Mouse (Mus musculus): ENCODE data around the gene Atp13a2. TPM values are rescaled to one million over a fixed set of nuclear protein-coding genes. Genes with fewer than 3 reads are reported as not detected.

The Atp13a2 gene
- total and polyA plus RNA-seq, 2 experiments from 2014 or later: 18.8 to 45.8 TPM

GRCm38 (mm10) chr4:140950574-140950973 lies 36.1 kb upstream of the Atp13a2 start:
- no peak overlapping the region for H3K4me2 ChIP-seq (ENCODE audit: low read depth, low read length)
- no peak overlapping the region for H3K9ac ChIP-seq (replicated peaks; ENCODE audit: low read depth, low read length)
- ATAC-seq (ENCODE audit: insufficient read depth, low read depth) (no peak), DNase-seq (ENCODE audit: low spot score) (no peak)
- H3K27ac ChIP-seq (ENCODE audit: low read depth): no peak overlapping the region
- H3K9me3 ChIP-seq (replicated peaks; ENCODE audit: control insufficient read depth, low read length): no peaks in the 10 kb centered on the region
- no peaks in the 10 kb centered on the region for H3K36me3 ChIP-seq (replicated peaks; ENCODE audit: control insufficient read depth, insufficient read depth, low read length)
- no peaks in the 10 kb centered on the region for H3K4me1 ChIP-seq (ENCODE audit: control insufficient read depth, insufficient read depth)
- TF ChIP-seq CTCF (IDR thresholded peaks at IDR 0.05; ENCODE audit: low read depth): no peak
- no peak for TF ChIP-seq EP300 (IDR thresholded peaks at IDR 0.05; ENCODE audit: low read depth)
- WGBS: 25% methylated on average over 3 of the region's 3 CpGs
- H3K4me3 ChIP-seq (ENCODE audit: low read depth, low read length): no peak overlapping the region
- H3K27me3 ChIP-seq (ENCODE audit: control insufficient read depth, insufficient read depth, low read length): no peaks in the 10 kb centered on the region

DNA sequence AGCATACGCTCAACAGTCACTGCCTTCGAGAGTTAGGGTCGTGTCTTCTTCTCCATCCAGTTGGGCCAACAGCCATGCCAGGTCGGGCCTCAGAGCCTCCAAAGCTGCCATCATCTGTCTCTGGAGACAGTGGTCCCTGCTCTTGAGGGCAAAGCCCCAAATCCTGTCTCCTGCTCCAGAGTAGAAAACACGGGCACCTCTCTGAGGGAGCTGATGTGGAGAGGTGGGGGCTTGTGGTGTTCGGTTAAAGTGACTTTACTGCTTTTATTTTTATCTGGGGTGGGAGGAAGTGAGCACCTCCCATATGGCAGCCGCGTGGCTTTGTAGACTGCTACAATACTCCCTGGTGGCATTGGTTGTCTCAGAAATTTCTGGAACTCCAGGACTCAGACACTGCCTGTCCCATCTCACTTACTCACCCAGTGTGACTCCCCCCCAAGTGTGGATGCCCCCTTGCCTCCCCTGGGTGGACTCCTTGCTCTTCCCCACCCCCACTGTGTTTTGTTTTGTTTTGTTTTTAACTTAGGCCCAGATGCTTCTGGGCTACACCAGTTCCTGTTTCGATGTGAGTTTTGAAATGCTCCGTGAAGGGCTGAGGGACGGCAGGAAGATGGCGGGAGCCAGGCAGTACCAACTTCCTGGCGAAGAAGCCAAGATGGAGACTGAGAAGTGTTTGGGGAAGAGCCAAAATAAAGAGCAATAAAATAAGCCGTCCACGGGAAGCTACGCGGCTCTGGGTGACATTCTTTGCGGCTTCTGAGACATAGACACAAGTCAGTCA lies 34.6 kb upstream of the Atp13a2 start:
- no peaks in the 10 kb centered on the region for H3K36me3 ChIP-seq (replicated peaks; ENCODE audit: control insufficient read depth, insufficient read depth, low read length)
- H3K4me3 ChIP-seq (ENCODE audit: low read depth, low read length): no peak overlapping the region
- TF ChIP-seq CTCF (IDR thresholded peaks at IDR 0.05; ENCODE audit: low read depth): no peak
- TF ChIP-seq EP300 (IDR thresholded peaks at IDR 0.05; ENCODE audit: low read depth): no peak
- no peak overlapping the region for H3K9ac ChIP-seq (replicated peaks; ENCODE audit: low read depth, low read length)
- no peak overlapping the region for H3K4me2 ChIP-seq (ENCODE audit: low read depth, low read length)
- H3K27ac ChIP-seq (ENCODE audit: low read depth): peak overlapping the region; percentile 7; the same call in 1 of the 2 replicates
- H3K4me1 ChIP-seq (ENCODE audit: control insufficient read depth, insufficient read depth): no peaks in the 10 kb centered on the region
- no peaks in the 10 kb centered on the region for H3K9me3 ChIP-seq (replicated peaks; ENCODE audit: control insufficient read depth, low read length)
- WGBS: 68% methylated on average over 18 of the region's 18 CpGs
- no peaks in the 10 kb centered on the region for H3K27me3 ChIP-seq (ENCODE audit: control insufficient read depth, insufficient read depth, low read length)
- DNase-seq (ENCODE audit: low spot score): no peak
- ATAC-seq (ENCODE audit: insufficient read depth, low read depth): no peak

- TF ChIP-seq CTCF (IDR thresholded peaks at IDR 0.05; ENCODE audit: low read depth) (no peak), EP300 (IDR thresholded peaks at IDR 0.05; ENCODE audit: low read depth) (no peak)
- Histone ChIP-seq H3K36me3 (replicated peaks; ENCODE audit: control insufficient read depth, insufficient read depth, low read length) (no peaks in the 10 kb centered on the region), H3K27me3 (ENCODE audit: control insufficient read depth, insufficient read depth, low read length) (no peaks in the 10 kb centered on the region), H3K4me3 (ENCODE audit: low read depth, low read length) (peak overlapping the region; percentile 49), H3K4me1 (ENCODE audit: control insufficient read depth, insufficient read depth) (peaks cover 4% of the 10 kb centered on the region; the same call in 1 of the 2 replicates), H3K27ac (ENCODE audit: low read depth) (peak overlapping the region; percentile 27; the same call in 1 of the 2 replicates), H3K4me2 (ENCODE audit: low read depth, low read length) (peak overlapping the region; percentile 72), H3K9ac (replicated peaks; ENCODE audit: low read depth, low read length) (peak overlapping the region; percentile 49), H3K9me3 (replicated peaks; ENCODE audit: control insufficient read depth, low read length) (no peaks in the 10 kb centered on the region)
- 17% methylated on average over 17 of the region's 17 CpGs for WGBS
- DNase-seq (ENCODE audit: low spot score) (no peak), ATAC-seq (ENCODE audit: insufficient read depth, low read depth) (no peak)
These were observed 29.5 kb upstream of the Atp13a2 start for GRCm38 (mm10) chr4:140957131-140957702.

- Histone ChIP-seq H3K36me3 (replicated peaks; ENCODE audit: control insufficient read depth, insufficient read depth, low read length) (no peaks in the 10 kb centered on the region), H3K9ac (replicated peaks; ENCODE audit: low read depth, low read length) (peak overlapping the region; percentile 49), H3K4me1 (ENCODE audit: control insufficient read depth, insufficient read depth) (peaks cover 9% of the 10 kb centered on the region; the same call in 1 of the 2 replicates), H3K4me2 (ENCODE audit: low read depth, low read length) (peak overlapping the region; percentile 72), H3K4me3 (ENCODE audit: low read depth, low read length) (peak overlapping the region; percentile 49), H3K27ac (ENCODE audit: low read depth) (peak overlapping the region; percentile 27; the same call in 1 of the 2 replicates), H3K27me3 (ENCODE audit: control insufficient read depth, insufficient read depth, low read length) (no peaks in the 10 kb centered on the region), H3K9me3 (replicated peaks; ENCODE audit: control insufficient read depth, low read length) (no peaks in the 10 kb centered on the region)
- DNase-seq (ENCODE audit: low spot score): peak; percentile 79
- 3% methylated on average over 13 of the region's 13 CpGs for WGBS
- ATAC-seq (ENCODE audit: insufficient read depth, low read depth): peak; percentile 22; the same call in 1 of the 2 replicates
- TF ChIP-seq CTCF (IDR thresholded peaks at IDR 0.05; ENCODE audit: low read depth) (peak; percentile 93), EP300 (IDR thresholded peaks at IDR 0.05; ENCODE audit: low read depth) (no peak)
These were observed 28.9 kb upstream of the Atp13a2 start for GRCm38 (mm10) chr4:140957725-140958124.

DNA sequence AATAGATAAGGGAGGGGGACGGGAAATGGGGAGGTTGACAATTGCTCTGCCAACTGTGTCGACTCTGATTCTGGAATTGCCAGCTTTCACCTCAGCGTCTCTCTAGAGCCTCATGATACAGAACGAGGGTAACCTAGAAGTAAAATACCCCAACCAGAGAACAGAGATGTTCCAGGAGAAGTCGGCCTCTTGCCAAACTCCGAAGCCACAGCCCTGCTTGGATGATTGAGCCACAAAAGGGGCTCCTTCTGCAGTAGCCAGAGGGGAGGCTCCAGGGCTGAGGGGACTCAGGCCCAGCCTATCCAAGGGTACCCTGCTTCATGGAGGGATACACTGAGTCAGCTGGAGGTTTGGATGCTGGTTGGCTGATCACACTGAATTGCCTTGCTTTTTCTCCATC lies 28.4 kb upstream of the Atp13a2 start:
- Histone ChIP-seq H3K9me3 (replicated peaks; ENCODE audit: control insufficient read depth, low read length) (no peaks in the 10 kb centered on the region), H3K27me3 (ENCODE audit: control insufficient read depth, insufficient read depth, low read length) (no peaks in the 10 kb centered on the region), H3K4me3 (ENCODE audit: low read depth, low read length) (no peak overlapping the region), H3K36me3 (replicated peaks; ENCODE audit: control insufficient read depth, insufficient read depth, low read length) (no peaks in the 10 kb centered on the region), H3K9ac (replicated peaks; ENCODE audit: low read depth, low read length) (no peak overlapping the region), H3K27ac (ENCODE audit: low read depth) (no peak overlapping the region), H3K4me1 (ENCODE audit: control insufficient read depth, insufficient read depth) (peaks cover 12% of the 10 kb centered on the region; the same call in 1 of the 2 replicates), H3K4me2 (ENCODE audit: low read depth, low read length) (no peak overlapping the region)
- 41% methylated on average over 6 of the region's 6 CpGs for WGBS
- TF ChIP-seq CTCF (IDR thresholded peaks at IDR 0.05; ENCODE audit: low read depth) (no peak), EP300 (IDR thresholded peaks at IDR 0.05; ENCODE audit: low read depth) (no peak)
- DNase-seq (ENCODE audit: low spot score) (no peak), ATAC-seq (ENCODE audit: insufficient read depth, low read depth) (no peak)
